Mouse (Mus musculus) lung, adult 2 months (tissue): Measurements from ENCODE around the gene Gad1.

Experiments used
- CTCF ChIP-seq: fragments of 200-500 bp; IDR thresholded peaks from 2 replicates; pipeline ENCODE4 v1.5.1; 2011; ENCODE audit warnings: mild to moderate bottlenecking, low read length, control low read depth; ENCODE audit not compliant: insufficient read depth
- POLR2A ChIP-seq: fragments of 200-500 bp; IDR thresholded peaks from 2 replicates; pipeline ENCODE4 v1.6.1; 2011; ENCODE audit warnings: low read depth, mild to moderate bottlenecking, control low read depth, low read length, borderline replicate concordance; ENCODE audit errors: extremely low read depth

GRCm38 (mm10) chr2:70562611-70562980 is 9.7 kb downstream of the Gad1 start:
- TF ChIP-seq CTCF: no peak
- no peak for TF ChIP-seq POLR2A
